Mouse (Mus musculus): ENCODE results near the gene Rnf10.
A peak's percentile ranks its signal among the peaks of the same experiment; 100 is the strongest.

The Rnf10 gene

GRCm38 (mm10) chr5:115193669-115194625, 78.8 kb downstream of the Rnf10 start, which contains the start of gene Cabp1:
Gene Cabp1, minus strand, starts transcription at chr5:115194381.
- peak; percentile 82 for DNase-seq (ENCODE audit: low spot score)

- DNase-seq (ENCODE audit: low spot score) = peak; percentile 53
These were observed 79.5 kb downstream of the Rnf10 start for GRCm38 (mm10) chr5:115193226-115193625.

- no peak for DNase-seq (ENCODE audit: low spot score)
These were observed 79.9 kb downstream of the Rnf10 start for GRCm38 (mm10) chr5:115192828-115193195.

GRCm38 (mm10) chr5:115191880-115192827, 80.5 kb downstream of the Rnf10 start:
- DNase-seq (ENCODE audit: low spot score) = peak; percentile 79

All from MN1 (cell line).